Mouse (Mus musculus) bone marrow macrophage, adult 2 months (primary cell): ENCODE measurements around the gene Gm42674.

Experiments used
- CTCF ChIP-seq: IDR thresholded peaks from 2 replicates; pipeline ENCODE4 v1.5.1; 2012; ENCODE audit warnings: low read depth, mild to moderate bottlenecking, low read length, moderate library complexity
- POLR2A ChIP-seq: IDR thresholded peaks from 2 replicates; pipeline ENCODE4 v1.6.1; 2012; ENCODE audit warnings: mild to moderate bottlenecking, low read depth, low read length, borderline replicate concordance

DNA sequence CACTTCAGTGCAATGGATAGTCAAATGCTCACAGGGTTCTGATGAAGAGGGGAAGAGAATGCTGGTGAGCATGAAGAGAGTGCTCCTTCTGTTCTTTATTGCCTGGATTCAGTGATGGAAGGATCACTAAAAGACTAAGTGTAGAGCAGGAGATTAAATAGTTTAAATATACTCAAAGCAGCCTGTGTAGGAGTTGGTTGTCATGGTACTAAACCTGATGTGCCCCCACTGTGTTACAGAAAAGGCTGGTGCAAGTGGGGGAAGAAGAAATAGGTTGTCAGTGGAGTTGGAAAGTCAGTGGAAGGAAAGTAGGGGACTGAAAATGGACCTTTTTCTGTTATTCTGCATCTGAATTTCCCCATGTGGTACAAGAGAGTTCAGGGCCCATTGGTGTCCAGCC lies 47.3 kb downstream of the Gm42674 start:
- no peak for TF ChIP-seq POLR2A
- no peak for TF ChIP-seq CTCF
